Mouse (Mus musculus) small intestine, adult 2 months (tissue): ENCODE measurements around the gene Hint1.

ENCODE experiments used
- CTCF ChIP-seq: fragments of 200-500 bp; IDR thresholded peaks from 2 replicates; pipeline ENCODE4 v1.5.1; 2012; ENCODE audit warnings: low read depth, mild to moderate bottlenecking, control low read depth, inconsistent platforms, low read length, moderate library complexity, mixed read lengths; ENCODE audit not compliant: insufficient replicate concordance, insufficient read length; ENCODE audit errors: extremely low read depth
- POLR2A ChIP-seq: fragments of 200-500 bp; IDR thresholded peaks from 2 replicates; pipeline ENCODE4 v1.6.1; 2012; ENCODE audit warnings: low read depth, mild to moderate bottlenecking, control low read depth, inconsistent platforms, low read length, moderate library complexity

DNA sequence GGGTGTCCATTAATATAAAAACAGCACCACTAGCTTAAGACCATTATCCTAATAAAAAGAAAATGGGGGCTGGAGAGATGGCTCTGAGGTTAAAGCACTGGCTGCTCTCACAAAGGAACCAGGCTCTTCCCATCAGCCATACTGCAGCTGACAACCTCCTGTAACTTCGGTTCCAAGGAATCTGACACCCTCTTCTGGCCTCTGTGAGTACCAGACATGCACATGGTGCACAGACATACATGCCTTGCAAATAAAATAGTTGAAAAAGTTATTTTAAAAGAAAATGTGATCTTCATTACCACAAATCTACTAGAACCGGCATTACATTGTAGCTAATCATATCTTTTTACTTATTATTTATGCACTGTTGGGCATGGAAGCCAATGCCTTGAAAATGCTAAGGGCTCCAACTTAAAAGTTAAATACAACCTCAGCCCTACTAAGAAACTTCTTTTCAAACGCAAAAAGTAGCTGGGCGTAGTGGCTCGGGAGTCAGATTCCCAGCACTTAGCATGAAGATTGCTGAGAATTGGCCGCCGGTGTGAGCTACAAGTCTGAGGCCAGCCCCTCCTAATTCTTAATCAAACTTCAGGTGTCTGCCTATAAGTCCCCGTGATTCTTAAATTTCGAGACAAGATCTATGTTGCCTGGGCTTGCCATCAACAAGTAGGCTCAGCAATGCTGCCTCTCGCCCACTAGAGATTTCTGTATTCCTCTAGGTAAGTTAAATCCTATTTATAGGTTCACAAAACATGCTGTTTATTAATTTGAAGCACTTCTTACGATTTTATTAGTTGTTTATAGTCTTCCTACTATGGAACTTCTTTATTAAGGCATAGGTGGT lies 6.6 kb upstream of the Hint1 start:
- TF ChIP-seq CTCF = peak; percentile 31; the same call in 1 of the 2 replicates
- TF ChIP-seq POLR2A = no peak
